Mouse (Mus musculus) erythroblast, adult 5-6 weeks (primary cell): ENCODE measurements around the gene Pum2. TPM values are rescaled to one million over a fixed set of nuclear protein-coding genes. Genes with fewer than 3 reads are reported as not detected.
A peak's percentile ranks its signal among the peaks of the same experiment; 100 is the strongest.

Source experiments
- ATAC-seq: replicated peaks from 2 replicates; pipeline ENCODE4 v1.8.0; 2016; ENCODE audit warnings: moderate number of reproducible peaks, mild to moderate bottlenecking, moderate TSS enrichment, inconsistent platforms; ENCODE audit not compliant: poor library complexity, low FRiP score, severe bottlenecking
- total RNA-seq, 2 experiments: library from RNA; stranded (forward) in 1 of 2; stranded (reverse) in 1 of 2; fragments of 150-400 nt in 1 of 2; fragments of 200-764, 138-1000 nt in 1 of 2; gene quantifications; 2 replicates each; pipeline versions ENCODE4 v1.2.3 to v1.2.4; 2015 to 2017; ENCODE audit warnings: low replicate concordance in 2 of 2

The Pum2 gene
- total RNA-seq, 2 experiments from 2014 or later: 73.8 to 76.8 TPM

- no peak for ATAC-seq
These were observed 84.1 kb downstream of the Pum2 start for GRCm38 (mm10) chr12:8758029-8758428.

- ATAC-seq: no peak
These were observed 85.2 kb downstream of the Pum2 start for GRCm38 (mm10) chr12:8759115-8759514.

- ATAC-seq: no peak
These were observed 85.8 kb downstream of the Pum2 start for GRCm38 (mm10) chr12:8759779-8760178.

GRCm38 (mm10) chr12:8760561-8760960 lies 86.6 kb downstream of the Pum2 start:
- no peak for ATAC-seq

GRCm38 (mm10) chr12:8761058-8761457 lies 87.1 kb downstream of the Pum2 start:
- ATAC-seq: no peak

DNA sequence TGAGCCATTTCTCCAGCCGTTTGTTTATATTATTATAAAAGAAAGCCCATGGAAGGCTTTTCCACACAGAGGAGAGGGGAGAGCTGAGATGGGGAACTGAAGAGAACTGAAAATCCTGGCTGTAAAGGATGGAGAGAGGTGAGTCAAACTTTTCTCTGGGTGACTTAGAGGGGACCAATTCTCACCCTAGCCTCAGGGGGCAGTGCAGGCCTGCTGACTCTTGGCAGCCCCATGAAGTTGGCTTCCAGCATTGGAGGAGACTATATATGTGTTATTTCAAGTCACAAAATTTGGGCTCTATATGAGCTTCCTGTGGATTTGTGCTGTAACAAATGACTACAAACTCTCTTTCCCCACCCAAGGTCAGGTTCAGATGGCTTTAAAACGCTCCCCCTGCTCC lies 88.7 kb downstream of the Pum2 start:
- 0 out of 2 replicates have a peak, but pooled peaks have one; percentile 30 for ATAC-seq

DNA sequence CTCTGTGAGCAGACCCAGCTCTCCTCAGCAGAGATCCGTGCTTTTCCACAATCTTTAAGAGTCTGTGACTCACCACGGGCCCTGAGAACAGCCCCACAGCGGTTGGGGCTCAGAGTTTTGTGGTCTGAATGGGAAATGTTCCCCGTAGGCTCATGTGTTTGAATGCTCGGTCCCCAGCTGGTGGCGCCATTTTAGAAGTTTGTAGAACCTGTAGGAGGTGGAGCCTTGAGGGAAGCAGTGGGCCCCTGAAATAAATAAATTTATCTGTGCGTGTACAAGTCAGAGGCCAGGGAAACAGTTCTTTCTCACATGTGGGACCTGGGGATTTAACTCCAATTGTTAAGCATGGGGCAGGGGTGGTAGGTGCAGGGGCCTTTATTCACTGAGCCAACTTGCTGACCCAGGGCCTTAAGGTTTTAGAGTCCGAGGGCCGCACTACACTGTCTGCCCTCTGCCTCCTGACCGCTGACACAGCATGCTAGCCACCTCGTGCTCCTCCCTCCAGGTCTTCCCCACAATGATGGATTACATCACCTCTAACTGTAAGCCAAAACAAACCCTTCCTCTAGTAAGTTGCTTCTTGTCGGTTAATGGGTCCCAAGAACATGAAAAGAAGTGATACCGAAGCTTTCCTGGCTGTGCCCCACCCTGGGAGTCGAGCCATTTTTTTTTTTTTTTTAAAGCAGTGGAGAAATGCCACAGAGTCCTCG lies 90.4 kb downstream of the Pum2 start:
- no peak for ATAC-seq

- 0 out of 2 replicates have a peak, but pooled peaks have one; percentile 35 for ATAC-seq
These were observed 97.3 kb downstream of the Pum2 start, which contains the start of gene Sdc1 for GRCm38 (mm10) chr12:8770946-8771843. TSS of gene Sdc1 (plus strand) at chr12:8771323.

DNA sequence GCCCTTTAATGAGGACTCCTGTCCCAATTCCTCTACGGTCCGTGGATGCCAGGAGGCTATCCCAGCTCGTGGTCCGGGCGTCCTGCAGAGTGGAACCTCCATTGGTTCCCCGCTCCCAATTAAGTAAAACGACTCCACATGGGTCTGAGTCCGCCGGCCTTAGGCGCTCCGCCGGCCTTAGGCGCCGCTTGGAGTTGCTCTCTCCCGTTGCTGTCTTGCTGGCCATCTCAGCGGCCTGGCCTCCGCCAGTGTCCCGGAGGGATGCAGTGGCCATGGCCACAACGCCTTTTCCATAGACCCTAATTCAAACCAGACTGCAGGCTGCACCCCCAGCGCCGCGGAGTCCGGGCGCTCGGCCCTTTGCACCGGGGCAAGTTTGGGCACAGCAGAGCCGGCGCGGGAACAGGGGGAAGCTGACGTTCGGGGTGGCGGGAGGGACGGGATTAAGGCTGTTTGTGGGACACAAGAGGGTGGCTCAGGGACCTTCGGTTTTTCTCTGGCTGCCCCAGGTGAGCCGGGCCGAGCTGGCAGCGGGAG lies 98.0 kb downstream of the Pum2 start:
- 0 out of 2 replicates have a peak, but pooled peaks have one; percentile 11 for ATAC-seq

GRCm38 (mm10) chr12:8772451-8773143 lies 98.7 kb downstream of the Pum2 start:
- ATAC-seq: no peak

- no peak for ATAC-seq
These were observed 99.4 kb downstream of the Pum2 start for GRCm38 (mm10) chr12:8773336-8773735.

DNA sequence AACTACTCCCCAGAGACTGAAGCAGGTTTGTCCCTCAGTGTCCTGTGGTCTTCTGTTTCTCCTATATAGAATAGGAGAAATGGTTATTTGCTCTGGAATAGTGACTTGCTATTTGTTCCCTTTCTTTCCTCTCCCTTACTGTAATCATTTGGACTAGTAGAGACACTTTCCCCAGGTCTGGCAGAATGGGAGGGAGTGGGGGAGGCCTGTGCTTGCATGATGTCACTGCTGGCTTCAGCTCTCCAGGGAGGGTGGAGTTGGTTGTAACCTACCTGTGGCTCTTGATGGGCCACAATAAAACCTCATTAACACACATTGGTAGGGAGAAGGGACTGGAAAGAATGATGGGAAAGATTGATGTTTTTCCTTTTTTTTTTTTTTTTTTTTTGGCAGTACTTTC lies 100.2 kb downstream of the Pum2 start:
- ATAC-seq: no peak

DNA sequence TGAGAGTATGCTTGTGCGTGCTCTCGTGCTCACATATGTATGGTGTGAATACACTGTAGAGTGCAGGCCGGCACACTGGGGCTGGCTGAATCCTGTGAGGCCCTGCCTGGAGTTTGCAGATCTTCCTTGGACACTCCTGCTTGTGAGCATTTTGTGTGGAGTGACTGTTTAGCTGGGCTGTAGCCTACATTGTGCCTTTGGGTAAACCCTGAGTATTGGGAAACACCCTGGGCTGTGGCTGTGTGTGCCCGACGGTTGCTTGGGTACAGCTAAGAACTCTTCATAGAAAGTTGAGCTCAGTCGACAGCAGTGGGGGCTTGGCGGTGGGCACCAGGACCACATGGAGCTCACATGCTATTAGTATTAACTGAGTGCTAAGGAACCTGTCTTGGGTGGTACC lies 102.3 kb downstream of the Pum2 start:
- ATAC-seq: no peak

GRCm38 (mm10) chr12:8776741-8777140 lies 102.8 kb downstream of the Pum2 start:
- ATAC-seq: no peak

GRCm38 (mm10) chr12:8778106-8778505 lies 104.2 kb downstream of the Pum2 start:
- no peak for ATAC-seq

DNA sequence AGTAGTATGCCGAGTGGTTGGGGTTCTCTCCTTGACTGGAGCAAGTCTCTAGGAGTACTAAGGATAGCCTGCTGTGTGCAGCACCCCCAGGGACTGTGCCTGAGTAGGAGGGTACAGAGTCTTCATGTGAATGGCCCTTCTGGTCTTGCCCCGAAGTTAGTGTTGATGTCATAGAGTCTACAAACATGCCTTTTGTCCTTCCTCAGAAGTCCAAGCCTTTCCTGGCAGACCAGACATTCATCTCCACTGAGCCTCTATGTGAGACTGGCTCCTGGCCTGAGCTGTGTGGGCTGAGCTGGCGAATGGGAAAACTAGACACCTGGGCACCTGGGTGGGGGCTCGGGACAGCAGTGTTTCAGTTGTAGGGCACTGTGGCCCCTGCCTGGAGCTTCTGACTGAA lies 105.9 kb downstream of the Pum2 start:
- ATAC-seq: no peak

- no peak for ATAC-seq
These were observed 107.2 kb downstream of the Pum2 start for GRCm38 (mm10) chr12:8781121-8781520.

- no peak for ATAC-seq
These were observed 107.9 kb downstream of the Pum2 start for GRCm38 (mm10) chr12:8781681-8782378.

DNA sequence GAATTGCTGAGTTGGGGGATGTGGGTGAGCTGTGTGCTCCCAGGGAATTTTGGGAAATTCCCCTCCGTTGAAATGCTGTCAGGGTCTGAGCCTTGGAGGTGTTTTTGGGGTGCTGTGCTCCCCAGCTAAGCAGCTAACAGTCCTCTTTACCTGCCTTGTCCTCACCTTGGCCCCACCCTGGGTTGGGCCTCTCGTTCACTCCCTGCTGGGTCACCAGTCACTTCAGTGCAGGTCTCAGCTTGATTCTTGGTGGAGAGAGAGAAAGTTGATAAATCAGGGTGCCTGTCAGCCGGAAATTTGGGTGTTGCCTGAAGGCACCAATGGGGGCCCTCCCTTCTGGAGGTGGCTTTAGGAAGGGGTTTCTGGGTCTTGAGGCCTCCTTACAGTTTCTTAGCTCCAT lies 108.6 kb downstream of the Pum2 start:
- no peak for ATAC-seq
